Mouse (Mus musculus) thymus, postnatal 10 days (tissue): Measurements from ENCODE around the gene Gm17657.

Experiments
- DNase-seq, 2 experiments: peaks; one replicate each; pipeline ENCODE4 v3.0.0; 2021; ENCODE audit warnings: low spot score in 2 of 2

Gm17657 gene

DNA sequence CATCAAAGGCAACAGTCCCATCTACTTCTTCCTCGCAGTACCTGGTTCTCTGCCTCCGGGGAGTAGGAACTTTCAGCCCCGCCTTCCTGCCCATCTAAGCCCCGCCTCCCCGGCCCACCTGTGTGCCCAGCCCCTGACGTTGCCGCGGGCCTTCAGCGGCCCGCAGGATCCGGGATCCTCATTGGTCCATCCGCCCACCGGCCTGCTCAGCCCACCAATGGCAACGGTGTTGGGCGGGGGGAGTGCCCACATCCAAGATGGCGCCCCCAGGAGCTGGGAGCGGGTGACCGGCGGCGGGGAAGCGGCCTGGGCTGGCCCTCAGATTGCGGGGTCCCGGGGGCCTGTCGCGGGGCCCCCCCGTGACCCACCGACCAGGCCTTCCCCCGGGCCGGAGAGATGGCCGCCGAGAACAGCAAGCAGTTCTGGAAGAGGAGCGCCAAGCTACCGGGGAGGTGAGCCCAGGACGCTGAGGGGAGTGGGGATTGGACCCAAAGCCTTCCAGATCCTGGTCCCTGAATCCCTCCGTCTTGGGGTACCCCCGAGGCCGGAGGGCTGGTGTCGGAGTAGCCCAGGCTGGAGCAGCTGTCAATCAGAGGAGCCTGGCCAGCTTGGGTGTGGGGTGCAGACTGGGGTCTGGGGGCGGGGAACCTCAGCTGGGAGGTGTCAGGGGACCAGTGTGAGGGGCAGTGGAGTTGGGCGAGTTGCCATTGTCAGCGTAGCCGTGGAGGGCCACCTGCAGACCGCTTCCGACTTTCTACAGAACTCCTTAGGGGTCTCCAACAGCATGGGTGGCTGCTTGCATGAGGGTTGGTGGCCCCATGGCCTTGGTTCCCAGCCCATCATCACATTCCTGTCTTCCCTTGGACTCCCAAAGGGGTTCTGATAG lies at the start of gene Gm17657, which contains the start of gene Tbc1d22b:
Gm17657 (minus strand) TSS at position 96 of the 886 bp plus-strand sequence.
Tbc1d22b (plus strand) TSS at position 243 of the 886 bp plus-strand sequence.
- DNase-seq: peak; percentile 96

DNA sequence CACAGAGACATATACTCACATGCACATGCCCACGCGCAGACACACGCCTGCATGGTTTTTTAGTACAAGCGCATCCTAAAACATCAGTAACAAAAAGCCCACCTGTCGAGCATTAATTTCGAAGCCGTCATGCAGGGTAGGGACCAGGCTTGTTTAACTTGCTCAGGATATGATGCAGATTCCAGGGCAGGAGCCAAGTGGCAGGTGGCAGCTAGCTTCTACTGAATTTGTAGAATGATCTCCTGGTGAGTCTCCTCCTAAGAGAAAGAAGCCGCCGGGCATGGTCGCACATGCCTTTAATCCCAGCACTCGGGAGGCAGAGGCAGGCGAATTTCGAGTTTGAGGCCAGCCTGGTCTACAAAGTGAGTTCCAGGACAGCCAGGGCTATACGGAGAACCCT lies 49.6 kb upstream of the Gm17657 start:
- DNase-seq: no peak

DNA sequence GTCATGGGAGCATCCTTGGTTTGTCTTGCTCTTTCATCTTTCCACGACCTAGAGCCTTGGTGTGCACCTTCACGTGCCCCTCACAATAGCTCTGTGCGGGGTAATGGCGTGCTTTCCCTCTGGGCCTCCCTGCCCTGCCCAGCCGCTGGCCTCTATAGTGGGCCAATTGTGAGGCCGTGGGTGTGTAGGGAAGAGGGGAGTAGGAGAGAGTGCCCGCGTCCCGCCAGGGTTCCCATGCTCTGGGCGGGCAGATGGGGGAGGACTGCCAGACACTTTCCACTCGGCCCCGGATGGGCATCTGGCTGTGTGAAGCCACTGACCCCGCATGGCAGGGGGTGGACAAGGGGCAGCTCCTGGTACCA lies 47.3 kb upstream of the Gm17657 start:
- DNase-seq: no peak

DNA sequence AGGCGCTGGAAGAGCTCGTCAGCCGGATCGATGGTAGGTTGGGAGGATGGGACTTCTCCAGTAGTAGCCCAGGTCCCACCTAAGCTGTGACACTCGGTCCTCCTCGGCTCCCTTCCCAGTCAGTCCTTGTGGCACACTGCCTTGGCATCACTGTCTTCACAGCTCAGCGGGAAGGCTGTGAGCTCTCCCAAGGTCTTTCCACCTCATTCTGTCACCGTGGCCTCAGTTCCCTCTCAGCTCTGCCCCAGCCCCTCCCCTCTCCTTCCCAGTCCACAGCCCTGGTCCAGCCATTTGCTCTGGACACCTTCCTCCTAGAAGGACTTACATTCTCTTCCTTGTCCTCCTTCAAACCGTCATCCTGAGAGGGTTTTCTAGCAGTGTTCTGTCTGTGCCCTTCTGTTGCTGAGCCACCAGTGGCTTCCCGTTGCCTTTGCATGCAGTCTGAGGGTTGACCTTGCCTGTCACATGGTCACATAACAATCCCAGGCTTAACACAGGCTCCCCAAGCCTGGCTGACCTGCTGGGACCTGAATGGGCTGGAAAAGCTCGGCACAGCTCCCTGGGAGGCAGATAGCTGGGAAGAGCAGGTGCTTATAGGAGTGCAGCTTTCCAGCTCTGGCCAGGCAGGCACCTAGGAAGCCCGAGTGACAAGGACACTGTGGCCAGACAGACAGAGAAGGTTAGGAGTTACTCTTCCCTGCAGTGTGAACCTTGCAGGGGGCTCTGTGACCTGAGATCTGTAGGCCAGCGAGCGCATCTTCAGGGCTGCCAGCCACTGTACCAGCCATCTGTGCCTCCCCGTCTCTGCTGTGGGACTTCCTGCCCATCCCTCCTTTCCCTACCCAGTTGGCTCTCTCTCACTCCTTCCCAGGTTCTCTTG lies 46.7 kb upstream of the Gm17657 start:
- no peak for DNase-seq

DNA sequence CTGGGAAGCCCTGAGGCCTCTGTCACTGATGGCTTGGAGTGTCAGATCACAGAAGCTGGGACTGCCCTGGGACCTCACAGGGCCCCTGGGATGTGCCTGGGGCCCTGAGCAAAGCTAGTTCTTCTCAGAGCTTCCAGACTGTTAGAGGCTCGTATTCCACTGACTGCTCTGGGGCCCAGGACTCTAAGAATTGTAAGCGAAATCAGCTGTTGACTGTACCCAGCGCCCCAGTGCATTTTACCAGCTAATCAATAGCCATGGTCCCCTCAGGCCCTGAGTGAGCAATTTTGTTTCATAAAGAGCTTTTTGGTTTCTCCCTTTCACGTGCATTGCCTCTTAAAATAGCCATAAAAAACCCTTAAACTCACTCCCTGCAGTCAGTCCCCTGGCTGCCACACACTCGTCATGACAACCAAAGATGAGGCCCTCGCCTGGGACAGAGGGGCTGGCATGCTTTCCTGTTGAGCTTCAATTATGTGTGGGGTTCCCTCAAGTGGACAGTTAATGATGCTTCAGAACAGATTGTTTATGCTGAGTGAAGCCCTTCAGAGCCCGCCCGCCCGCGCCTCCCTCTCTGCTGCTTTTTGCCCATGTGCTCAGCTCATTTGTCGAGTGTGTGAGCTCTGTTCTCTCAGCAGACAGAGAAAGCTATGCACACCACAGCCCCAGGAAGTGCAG lies 39.9 kb upstream of the Gm17657 start:
- no peak for DNase-seq

DNA sequence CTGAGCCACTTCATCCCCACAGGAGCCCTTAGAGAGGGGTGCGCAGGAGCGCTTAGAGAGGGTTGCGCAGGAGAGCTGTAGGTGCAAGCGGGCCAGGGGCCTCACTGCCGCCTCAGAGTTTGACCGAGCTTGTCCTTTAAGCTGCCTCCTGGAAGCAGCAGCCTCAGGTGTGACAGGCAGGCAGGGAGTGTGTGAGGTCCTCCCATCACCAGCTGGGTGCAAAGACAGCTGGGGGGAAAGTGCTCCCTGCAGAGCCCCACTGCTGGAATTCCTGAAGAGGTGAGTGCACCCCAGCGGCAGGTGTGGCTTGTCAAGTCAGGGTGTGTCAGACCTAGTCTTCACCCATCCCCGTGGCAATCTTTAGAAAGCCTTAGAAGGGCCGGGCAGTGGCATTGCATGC lies 37.5 kb upstream of the Gm17657 start:
- no peak for DNase-seq

DNA sequence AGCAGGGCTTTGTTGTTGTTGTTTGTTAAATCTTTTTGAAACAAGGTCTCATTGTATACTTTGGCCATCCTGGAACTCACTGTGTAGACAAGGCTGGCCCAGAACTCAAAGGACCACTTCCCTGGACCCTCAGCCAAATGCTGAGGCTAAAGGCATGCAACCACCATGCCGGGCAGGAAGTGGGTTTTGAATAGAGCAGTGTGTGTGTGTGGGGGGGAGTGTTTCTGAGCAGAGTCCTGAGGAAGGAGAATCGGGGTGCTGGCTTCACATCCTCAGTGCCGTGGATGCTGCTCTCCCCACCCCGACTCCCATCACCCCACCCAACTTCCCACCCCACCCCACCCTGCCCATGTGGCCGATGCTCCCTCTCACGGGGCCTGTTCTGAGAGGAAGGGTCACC lies 36.0 kb upstream of the Gm17657 start:
- DNase-seq: peak; percentile 41 to 48

DNA sequence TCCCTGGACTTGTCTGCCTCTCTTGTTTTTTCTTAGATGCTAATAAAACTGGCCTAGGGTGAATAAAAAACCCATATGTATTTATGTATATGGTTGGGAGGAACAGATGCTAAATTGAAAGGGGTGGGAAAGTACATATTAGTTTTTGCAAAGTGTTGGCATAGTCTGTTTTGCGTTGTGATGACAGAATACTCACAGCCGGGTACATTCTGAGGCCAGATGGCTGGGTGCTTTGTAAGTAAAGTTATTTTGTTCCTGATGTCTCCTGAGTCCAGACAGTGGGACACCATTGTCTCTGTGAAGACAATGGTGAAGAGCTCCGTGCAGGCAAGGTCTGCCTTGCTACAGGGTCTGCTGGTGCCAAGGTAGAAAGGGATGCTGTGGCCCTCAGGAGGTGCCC lies 35.3 kb upstream of the Gm17657 start:
- no peak for DNase-seq

DNA sequence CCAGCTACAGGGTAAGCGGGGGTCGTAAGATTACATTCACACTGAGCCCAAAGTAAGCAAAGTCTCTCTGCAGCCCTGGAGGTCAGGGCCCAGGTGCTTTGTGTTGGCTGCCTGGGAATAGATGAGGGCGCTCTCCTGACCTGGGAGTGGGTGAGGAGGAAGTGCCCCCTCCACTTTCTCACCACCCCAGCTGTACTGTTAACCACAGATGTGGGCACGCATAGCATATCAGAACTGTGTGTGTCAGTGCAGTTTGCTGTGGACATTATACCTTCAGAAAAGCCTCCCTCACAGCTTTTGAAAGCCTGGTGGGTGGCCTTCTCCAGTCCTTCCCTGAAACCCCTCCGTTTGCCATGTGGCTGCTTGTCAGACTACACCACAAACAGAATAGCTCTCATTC lies 34.9 kb upstream of the Gm17657 start:
- DNase-seq: peak; percentile 39 to 44

DNA sequence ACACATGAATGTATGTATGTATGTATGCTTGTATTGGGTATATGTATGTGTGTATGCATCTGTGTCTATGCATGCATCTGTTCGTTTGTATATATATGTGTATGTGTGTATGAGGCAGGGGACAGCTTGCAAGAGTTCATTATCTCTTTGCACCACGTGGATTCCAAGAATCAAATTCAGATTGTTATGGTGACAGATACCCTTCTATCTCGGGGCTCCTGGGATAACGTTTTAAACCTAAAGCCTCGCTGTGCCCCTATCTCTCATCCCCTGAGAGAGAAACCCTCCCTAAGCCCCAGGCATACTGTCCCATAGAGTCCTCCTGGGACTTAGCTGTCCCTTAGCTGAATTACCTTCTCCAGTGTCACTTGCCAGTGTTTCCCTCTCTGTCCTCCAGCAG lies 34.1 kb upstream of the Gm17657 start:
- DNase-seq: no peak

DNA sequence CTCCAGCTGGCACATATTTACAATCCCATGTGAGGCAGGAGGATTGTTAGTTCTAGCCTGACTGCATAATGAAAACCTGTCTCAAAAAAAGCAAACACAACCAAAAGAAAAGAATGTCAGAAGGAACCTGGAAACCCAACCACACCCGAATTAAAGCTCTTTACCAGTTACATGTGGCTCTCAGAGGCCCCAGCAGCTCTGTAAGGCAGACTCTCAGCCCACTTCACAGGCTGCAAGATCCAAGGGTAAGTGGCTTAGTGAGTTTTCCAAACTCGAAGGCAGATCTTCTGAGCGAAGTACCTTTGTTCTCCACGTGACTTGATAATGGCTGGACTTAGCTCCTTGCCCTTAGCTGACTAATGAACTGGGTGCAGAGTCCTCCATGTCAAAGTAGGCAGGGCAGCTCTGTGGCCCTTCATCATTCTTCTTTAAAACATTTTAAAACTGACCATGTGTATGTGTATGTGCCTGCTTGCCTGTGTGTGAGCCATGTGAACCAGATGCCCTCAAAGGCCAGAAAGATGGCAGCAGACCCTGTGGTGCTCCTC lies 30.2 kb upstream of the Gm17657 start:
- no peak for DNase-seq

DNA sequence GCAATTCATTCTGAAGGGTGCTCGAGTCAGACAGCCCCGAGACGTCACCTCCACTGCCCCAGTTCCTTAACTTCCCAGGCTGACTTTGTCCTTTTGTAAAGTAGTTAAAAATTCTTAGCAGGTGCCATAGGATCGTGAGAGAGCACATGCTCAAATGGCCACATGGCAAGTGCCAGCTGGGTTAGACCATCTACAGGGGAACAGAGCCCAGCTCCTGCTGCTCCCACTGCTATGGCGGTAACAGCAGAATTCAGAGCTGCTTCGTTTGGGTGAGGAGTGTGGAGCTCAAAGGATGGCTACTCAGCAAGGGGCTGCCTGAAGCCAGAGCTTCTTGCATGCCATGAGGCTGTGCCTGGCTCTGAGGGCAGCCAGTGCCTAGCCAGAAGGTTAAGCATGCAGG lies 20.4 kb upstream of the Gm17657 start:
- no peak for DNase-seq

DNA sequence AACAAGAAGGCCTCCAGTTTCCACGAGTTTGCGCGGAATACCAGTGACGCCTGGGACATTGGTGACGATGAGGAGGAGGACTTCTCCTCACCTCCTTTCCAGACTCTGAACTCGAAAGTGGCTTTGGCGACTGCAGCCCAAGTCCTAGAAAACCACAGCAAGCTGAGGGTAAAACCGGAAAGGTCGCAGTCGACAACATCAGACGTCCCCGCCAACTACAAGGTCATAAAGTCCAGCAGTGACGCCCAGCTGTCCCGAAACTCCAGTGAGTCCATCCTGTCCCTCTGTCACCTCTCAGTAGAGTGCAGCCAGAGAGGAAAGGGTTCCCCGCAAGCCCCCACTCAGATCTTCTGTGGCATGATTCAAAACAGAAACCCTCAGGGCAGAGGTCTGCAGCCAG lies 19.0 kb upstream of the Gm17657 start:
- DNase-seq: no peak

DNA sequence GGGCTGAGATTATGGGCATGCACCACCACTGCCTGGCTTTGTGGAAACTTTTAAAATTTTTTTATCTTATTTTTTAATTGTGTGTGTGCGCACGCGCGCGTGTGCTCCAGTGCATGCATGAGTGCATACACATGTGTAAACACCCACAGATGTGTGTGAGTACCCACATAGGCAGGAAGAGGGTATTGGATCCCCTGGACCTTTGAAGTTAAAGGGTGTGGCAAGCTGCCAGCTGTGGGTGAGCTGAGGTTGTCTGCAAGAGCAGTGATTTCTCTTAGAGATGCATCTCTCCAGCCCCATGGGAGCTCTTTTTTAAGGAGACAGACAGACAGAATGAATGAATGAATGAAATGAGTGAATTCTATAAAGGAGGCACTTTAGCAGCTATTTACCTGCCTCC lies 16.1 kb upstream of the Gm17657 start:
- DNase-seq: no peak

DNA sequence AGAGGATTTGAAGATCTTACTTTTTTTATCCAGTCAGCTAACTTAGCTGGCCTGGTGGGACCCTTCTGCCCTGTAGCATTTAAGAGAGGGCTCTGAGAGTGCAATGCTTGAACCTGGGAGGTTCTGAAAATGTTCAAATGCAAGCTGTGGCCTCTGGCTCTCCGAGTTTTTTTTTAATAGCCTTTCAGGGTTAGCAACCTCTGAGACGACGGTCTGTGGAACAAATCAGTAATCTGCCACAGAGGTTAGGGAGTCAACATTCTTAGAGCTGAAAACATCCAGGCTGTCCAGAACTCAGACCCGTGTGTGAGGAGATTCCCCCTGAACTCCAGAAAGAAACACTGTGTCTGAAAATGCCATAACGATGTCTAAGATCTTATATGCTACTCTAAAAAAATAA lies 9.0 kb upstream of the Gm17657 start:
- DNase-seq: no peak

DNA sequence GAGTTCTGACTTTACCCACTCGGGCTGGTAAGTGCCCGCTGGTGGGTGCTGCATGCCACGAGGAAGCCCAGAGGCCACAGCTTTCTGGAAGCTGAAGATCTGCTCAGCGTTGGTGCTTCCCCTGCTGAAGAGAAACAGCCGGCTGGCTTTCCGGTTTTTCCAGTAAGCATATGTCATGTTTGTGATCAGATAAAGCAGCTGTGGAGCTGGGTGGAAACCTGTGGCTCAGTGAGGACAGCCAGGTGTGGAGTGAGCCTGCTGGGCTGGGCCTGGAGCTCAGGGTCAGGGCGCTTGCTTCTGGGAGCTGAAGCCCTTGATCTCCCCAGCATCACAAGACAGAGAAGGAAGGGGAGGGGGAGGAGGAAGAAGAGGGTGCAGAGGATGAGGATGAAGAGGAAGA lies 7.5 kb upstream of the Gm17657 start:
- peak in 1 of 2 experiments; percentile 8 for DNase-seq

DNA sequence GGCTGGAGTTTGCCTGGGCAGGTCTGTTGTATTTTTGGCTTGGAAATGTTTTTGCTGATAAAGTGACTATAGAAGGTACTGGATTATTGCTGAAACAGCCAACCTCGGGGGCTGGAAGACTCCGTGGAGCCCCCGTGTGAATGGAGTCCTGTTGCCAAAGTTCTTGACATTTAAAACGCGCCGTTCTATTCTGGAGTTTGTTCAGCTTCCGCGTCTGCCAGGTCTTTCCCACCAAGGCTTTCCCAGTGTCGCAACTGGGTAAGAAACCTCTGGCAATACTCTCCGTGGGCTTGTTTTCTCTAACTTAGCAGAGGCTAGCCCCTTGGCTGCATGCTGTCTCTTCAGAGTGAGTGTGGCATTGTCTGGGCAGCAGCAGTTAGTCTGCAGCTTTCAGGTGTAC lies 7.0 kb upstream of the Gm17657 start:
- DNase-seq: no peak

DNA sequence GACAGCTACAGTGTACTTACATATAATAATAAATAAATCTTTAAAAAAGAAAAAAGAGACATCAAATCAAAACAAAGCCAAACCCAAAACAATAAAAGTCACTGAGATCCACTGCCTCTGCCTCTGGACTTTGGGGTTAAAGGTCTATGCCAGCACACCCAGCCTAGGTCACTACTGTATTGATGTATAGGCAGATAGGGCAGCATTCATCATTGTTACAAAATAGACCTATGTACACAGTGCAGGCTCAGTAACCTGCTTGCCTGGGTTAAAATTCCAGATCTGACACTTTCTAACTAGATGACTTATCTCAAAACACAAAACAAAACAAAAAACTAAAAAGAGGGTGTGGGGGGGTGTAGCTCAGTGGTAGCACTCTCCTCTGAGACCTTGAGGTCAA lies 4.7 kb upstream of the Gm17657 start:
- DNase-seq: no peak

DNA sequence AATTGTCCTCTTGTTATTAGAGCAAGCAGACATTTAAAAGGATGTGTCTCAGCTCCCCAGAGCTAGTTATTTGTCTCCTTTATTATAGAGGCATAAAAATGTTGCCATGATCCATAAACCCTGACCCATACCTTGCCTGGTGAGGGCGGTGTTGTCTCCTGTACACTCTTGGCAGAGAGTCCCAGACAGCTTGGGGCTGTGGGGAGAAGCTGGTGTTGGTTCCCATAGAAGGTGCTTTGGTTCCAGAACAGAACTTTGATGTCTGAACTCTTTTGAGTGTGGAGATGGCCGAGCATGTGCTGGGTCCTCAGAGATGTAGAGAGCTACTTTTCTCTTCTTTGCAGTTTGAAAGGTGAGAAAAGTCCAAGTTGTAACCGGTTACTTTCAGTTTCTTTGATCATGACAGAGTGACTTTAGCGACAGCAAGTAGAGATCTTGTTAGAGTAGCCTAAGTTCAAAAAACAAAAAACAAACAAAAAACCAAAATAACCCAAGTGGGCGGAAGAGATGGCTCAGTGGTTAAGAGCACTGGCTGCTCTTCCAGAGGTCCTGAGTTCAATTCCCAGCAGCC lies 2.8 kb upstream of the Gm17657 start, which contains the start of gene Tmem217:
Tmem217 (minus strand) TSS at position 224 of the 571 bp plus-strand sequence.
- no peak for DNase-seq

DNA sequence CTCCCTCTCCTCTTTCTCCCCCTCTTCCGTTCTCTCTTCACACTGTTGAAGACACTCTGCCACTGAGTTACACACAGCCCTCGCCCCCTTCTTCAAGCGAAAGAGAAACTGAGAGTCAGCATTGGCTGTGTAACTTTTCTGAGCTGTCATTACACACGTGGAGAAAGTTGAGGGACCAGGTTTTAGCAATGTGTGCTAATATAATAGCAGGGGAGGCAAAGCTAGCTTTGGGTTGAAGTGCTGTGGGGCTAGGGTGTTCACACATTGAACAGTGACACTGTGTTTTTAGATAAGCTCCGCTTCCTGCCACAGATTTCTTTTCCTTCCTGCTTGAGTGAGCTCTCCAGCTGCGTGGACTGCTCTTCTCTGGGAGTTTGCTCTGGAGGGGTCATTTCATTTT lies 1.6 kb upstream of the Gm17657 start:
- peak in 1 of 2 experiments; percentile 16 for DNase-seq

DNA sequence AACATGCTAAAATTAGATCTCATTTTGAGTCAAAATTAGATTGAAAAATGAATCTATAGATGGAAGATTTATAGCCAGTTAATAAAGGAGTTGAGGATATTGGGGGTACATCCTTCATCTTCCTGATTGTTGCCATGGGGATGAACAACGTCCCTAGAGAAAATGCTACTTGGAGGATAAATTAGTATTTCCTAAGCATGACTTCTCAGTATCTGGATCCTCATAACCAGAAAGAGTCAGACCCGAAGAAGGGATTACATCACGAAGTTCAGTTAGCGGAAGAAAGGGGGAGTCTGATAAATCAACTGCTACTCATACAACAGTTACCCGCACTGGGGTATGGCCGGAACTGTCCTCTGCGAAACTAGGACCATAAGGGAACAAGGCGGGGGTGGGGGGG lies 444 bp downstream of the Gm17657 start:
- no peak for DNase-seq
